ENCODE assay signal across 15 mouse cellular contexts in the genomic region with DNA sequence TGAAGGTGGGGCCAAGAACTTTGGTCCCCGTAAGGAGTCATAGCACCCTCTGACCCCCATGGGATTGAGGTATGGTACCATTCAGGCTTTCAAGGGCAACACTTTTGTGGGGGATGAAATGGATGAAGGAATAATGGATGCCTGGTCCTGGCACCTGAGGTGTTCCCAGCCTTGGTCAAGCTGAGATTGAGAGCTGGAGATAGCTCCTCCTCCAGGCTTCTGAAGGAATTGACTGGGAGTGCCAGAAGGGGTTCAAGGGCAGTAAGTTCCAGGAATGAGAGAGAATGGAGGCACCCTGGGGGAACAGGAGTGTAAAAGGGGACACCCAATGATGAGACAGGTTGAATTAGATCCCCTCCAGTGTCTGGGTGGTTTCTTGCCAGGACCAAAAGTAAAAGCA. TPM values are rescaled to one million over a fixed set of nuclear protein-coding genes. Genes with fewer than 3 reads are reported as not detected.
A peak's percentile ranks its signal among the peaks of the same experiment; 100 is the strongest.
DNase-seq lines count a peak whose midpoint lies in the region; ATAC-seq and TF ChIP-seq lines count a peak whose summit lies in the region.
"Had no signal": no experiment of that assay in that cellular context is flagged by ENCODE, and none has a peak within 500 bp of the region (broad histone marks: within the 10 kb centered on the region; RNA-seq: fewer than 3 reads in every experiment).

No protein-coding gene starts in this region.

- peaks cover 60% of the 10 kb centered on the region for H3K27me3 ChIP-seq in heart, postnatal 0 days (ENCODE audit: control insufficient read depth, insufficient read depth, low read length)
- peaks cover 57% of the 10 kb centered on the region for H3K27me3 ChIP-seq in neural tube, embryonic 12.5 days (replicated peaks)
- peaks cover 20% of the 10 kb centered on the region; the same call in 1 of the 2 replicates for H3K27me3 ChIP-seq in hindbrain, embryonic 14.5 days (ENCODE audit: control insufficient read depth, insufficient read depth, low read length)
- H3K27me3 ChIP-seq in neural tube, embryonic 15.5 days (replicated peaks) = peaks cover 21% of the 10 kb centered on the region

- H3K27ac ChIP-seq in heart, postnatal 0 days (ENCODE audit: low read depth) = no peak overlapping the region
- no peak overlapping the region for H3K27ac ChIP-seq in neural tube, embryonic 12.5 days
- H3K27ac ChIP-seq in hindbrain, embryonic 14.5 days = no peak overlapping the region
- no peak overlapping the region for H3K27ac ChIP-seq in neural tube, embryonic 15.5 days (replicated peaks)
- H3K27ac ChIP-seq: liver, embryonic 14.5 days had no signal

- TF ChIP-seq CTCF in heart, postnatal 0 days (IDR thresholded peaks at IDR 0.05; ENCODE audit: low read depth) = peak; percentile 9; the same call in 1 of the 2 replicates

- H3K36me3 ChIP-seq in heart, postnatal 0 days (replicated peaks; ENCODE audit: control insufficient read depth, insufficient read depth, low read length) = no peaks in the 10 kb centered on the region
- no peaks in the 10 kb centered on the region for H3K36me3 ChIP-seq in neural tube, embryonic 12.5 days
- no peaks in the 10 kb centered on the region for H3K36me3 ChIP-seq in hindbrain, embryonic 14.5 days (replicated peaks; ENCODE audit: control insufficient read depth, insufficient read depth)
- no peaks in the 10 kb centered on the region for H3K36me3 ChIP-seq in neural tube, embryonic 15.5 days

- TF ChIP-seq EP300 in heart, postnatal 0 days (IDR thresholded peaks at IDR 0.05; ENCODE audit: low read depth) = no peak

- no peak for ATAC-seq in heart, postnatal 0 days (ENCODE audit: insufficient read depth, low read depth)
- ATAC-seq in neural tube, embryonic 12.5 days (ENCODE audit: low FRiP score, low read depth) = no peak
- no peak for ATAC-seq in hindbrain, embryonic 14.5 days (ENCODE audit: low FRiP score)
- no peak for ATAC-seq in neural tube, embryonic 15.5 days (ENCODE audit: low FRiP score)
- ATAC-seq: activated CD4-positive, CD25-positive, alpha-beta regulatory T cell, adult 4 months had no signal

- H3K4me2 ChIP-seq in heart, postnatal 0 days (ENCODE audit: low read depth, low read length) = no peak overlapping the region
- H3K4me2 ChIP-seq in neural tube, embryonic 12.5 days (replicated peaks) = peak overlapping the region; percentile 99
- H3K4me2 ChIP-seq in hindbrain, embryonic 14.5 days (replicated peaks) = peak overlapping the region; percentile 95
- H3K4me2 ChIP-seq in neural tube, embryonic 15.5 days = peak overlapping the region; percentile 98

- H3K9ac ChIP-seq in heart, postnatal 0 days (replicated peaks; ENCODE audit: low read depth, low read length) = no peak overlapping the region
- H3K9ac ChIP-seq in neural tube, embryonic 12.5 days = no peak overlapping the region
- no peak overlapping the region for H3K9ac ChIP-seq in hindbrain, embryonic 14.5 days
- H3K9ac ChIP-seq in neural tube, embryonic 15.5 days (replicated peaks) = no peak overlapping the region
- H3K9ac ChIP-seq: liver, embryonic 14.5 days had no signal

- H3K4me1 ChIP-seq in heart, postnatal 0 days (ENCODE audit: control insufficient read depth, insufficient read depth) = peaks cover 17% of the 10 kb centered on the region; the same call in 1 of the 2 replicates
- peaks cover 50% of the 10 kb centered on the region for H3K4me1 ChIP-seq in neural tube, embryonic 12.5 days
- peaks cover 61% of the 10 kb centered on the region for H3K4me1 ChIP-seq in hindbrain, embryonic 14.5 days (replicated peaks; ENCODE audit: control insufficient read depth, insufficient read depth, low read length)
- H3K4me1 ChIP-seq in neural tube, embryonic 15.5 days = peaks cover 67% of the 10 kb centered on the region

- 82% methylated on average over 1 of the region's 1 CpGs for WGBS in heart, postnatal 0 days
- WGBS in neural tube, embryonic 12.5 days = 73% methylated on average over 1 of the region's 1 CpGs
- WGBS in hindbrain, embryonic 14.5 days = 67% methylated on average over 1 of the region's 1 CpGs
- 80% methylated on average over 1 of the region's 1 CpGs for WGBS in neural tube, embryonic 15.5 days

- no peak for DNase-seq in heart, postnatal 0 days (ENCODE audit: low spot score)
- DNase-seq in heart, postnatal 25 days (ENCODE audit: low spot score) = no peak
- no peak for DNase-seq in neural tube, embryonic 10.5 days (ENCODE audit: extremely low spot score, low spot score)
- no peak for DNase-seq in hindbrain, embryonic 14.5 days (ENCODE audit: low spot score)
- DNase-seq in embryo, embryonic 9.5 days (ENCODE audit: extremely low spot score) = no peak
- no peak for DNase-seq in cerebellum, postnatal 14 days
- DNase-seq: gastrocnemius, postnatal 25 days; kidney, adult 2 months; thymus, postnatal 4 days had no signal

- intact Hi-C loops in heart, postnatal 25 days (cut with DNase I) = loop anchor here (10.0 kb wide), 1 partner anchor 281 kb away; no protein-coding TSS in a partner anchor

- no peaks in the 10 kb centered on the region for H3K9me3 ChIP-seq in heart, postnatal 0 days (replicated peaks; ENCODE audit: control insufficient read depth, low read length)
- no peaks in the 10 kb centered on the region for H3K9me3 ChIP-seq in neural tube, embryonic 12.5 days
- H3K9me3 ChIP-seq in hindbrain, embryonic 14.5 days (ENCODE audit: control insufficient read depth, low read length) = no peaks in the 10 kb centered on the region
- H3K9me3 ChIP-seq in neural tube, embryonic 15.5 days (replicated peaks) = no peaks in the 10 kb centered on the region

- no peak overlapping the region for H3K4me3 ChIP-seq in heart, postnatal 0 days (ENCODE audit: low read depth, low read length)
- H3K4me3 ChIP-seq in neural tube, embryonic 12.5 days = no peak overlapping the region
- no peak overlapping the region; the same call in 1 of the 2 replicates for H3K4me3 ChIP-seq in hindbrain, embryonic 14.5 days (replicated peaks; ENCODE audit: low read length)
- no peak overlapping the region for H3K4me3 ChIP-seq in neural tube, embryonic 15.5 days (replicated peaks)
- H3K4me3 ChIP-seq: erythroblast, embryonic 14.5 days had no signal

RNA-seq across cellular contexts. Expression of gene Foxo6, which starts 3.0 kb away (rescaled TPM):
- 1.8 and 4.0 TPM in 2 replicates for total RNA-seq in heart, postnatal 0 days (2014; rRNA removed; ENCODE audit: low replicate concordance)
- 0.19 and 0.38 TPM in 2 replicates for polyA plus RNA-seq in heart, postnatal 0 days (2015; fragmentation: Nextera tagmentation; extraction: Ambion mirVana)
- 1 to 10 TPM; 2.6 to 5.6 TPM for total RNA-seq in heart, postnatal 25 days (2021)
- 0.86 and 1.2 TPM in 2 replicates for polyA plus RNA-seq in neural tube, embryonic 12.5 days (2016; fragmentation: Nextera tagmentation; extraction: Ambion mirVana)
- 1.0 and 1.4 TPM in 2 replicates for polyA plus RNA-seq in hindbrain, embryonic 14.5 days (2014; fragmentation: Nextera tagmentation; extraction: Ambion mirVana)
- 0.63 and 1.0 TPM in 2 replicates for polyA plus RNA-seq in neural tube, embryonic 15.5 days (2015; fragmentation: Nextera tagmentation; extraction: Ambion mirVana)
- total RNA-seq: megakaryocyte, adult 5-6 weeks had no signal
- polyA plus RNA-seq: activated CD4-positive, CD25-positive, alpha-beta regulatory T cell, adult 4 months; erythroblast, embryonic 14.5 days had no signal
